Mouse (Mus musculus) midbrain, embryonic 15.5 days (tissue): ENCODE measurements around the gene Mfsd4b4. TPM values are rescaled to one million over a fixed set of nuclear protein-coding genes. Genes with fewer than 3 reads are reported as not detected.

Experiments used
- ATAC-seq: fragments of 200-750 bp; cut with Nextera tagmentation; replicated peaks from 2 replicates; pipeline ENCODE4 v1.8.0; 2017; ENCODE audit warnings: moderate TSS enrichment
- H3K27ac ChIP-seq: fragments of 300-500 bp; sonication (generic); 2 replicates; pipeline ENCODE4 v1.5.1; 2015; ENCODE audit warnings: mild to moderate bottlenecking, inconsistent platforms
- H3K27me3 ChIP-seq: fragments of 300-500 bp; sonication (generic); replicated peaks from 2 replicates; pipeline ENCODE4 v1.6.1; 2015; ENCODE audit warnings: inconsistent platforms
- H3K36me3 ChIP-seq: fragments of 300-500 bp; sonication (generic); replicated peaks from 2 replicates; pipeline ENCODE4 v1.6.1; 2015; ENCODE audit warnings: inconsistent platforms
- H3K4me1 ChIP-seq: fragments of 300-500 bp; sonication (generic); 2 replicates; pipeline ENCODE4 v1.6.1; 2015; ENCODE audit warnings: inconsistent platforms
- H3K4me2 ChIP-seq: fragments of 300-500 bp; sonication (generic); 2 replicates; pipeline ENCODE4 v1.6.1; 2015; ENCODE audit warnings: inconsistent platforms, mild to moderate bottlenecking, moderate library complexity
- H3K4me3 ChIP-seq: fragments of 300-500 bp; sonication (generic); 2 replicates; pipeline ENCODE4 v1.5.1; 2015; ENCODE audit warnings: mild to moderate bottlenecking, inconsistent platforms
- H3K9ac ChIP-seq: fragments of 300-500 bp; sonication (generic); 2 replicates; pipeline ENCODE4 v1.6.1; 2015; ENCODE audit warnings: mild to moderate bottlenecking, inconsistent platforms
- H3K9me3 ChIP-seq: fragments of 300-500 bp; sonication (generic); 2 replicates; pipeline ENCODE4 v1.6.1; 2016; ENCODE audit warnings: inconsistent platforms
- WGBS: fragments of 180-500 bp; shearing (Covaris S2); methylation state at CpG from one replicate; pipeline ENCODE4 v1.1.7; 2015; ENCODE audit warnings: mixed read lengths; 5-methylcytosine and 5-hydroxymethylcytosine counted together
- polyA plus RNA-seq: library from polyadenylated mRNA; unstranded; fragments of >200 nt; fragmentation: Nextera tagmentation; extraction: Ambion mirVana; gene quantifications from 2 replicates; pipeline ENCODE4 v1.2.1, GENCODE M21; 2015

Mfsd4b4 gene
- polyA plus RNA-seq, 1 experiment from 2014 or later, result 4.7 TPM

DNA sequence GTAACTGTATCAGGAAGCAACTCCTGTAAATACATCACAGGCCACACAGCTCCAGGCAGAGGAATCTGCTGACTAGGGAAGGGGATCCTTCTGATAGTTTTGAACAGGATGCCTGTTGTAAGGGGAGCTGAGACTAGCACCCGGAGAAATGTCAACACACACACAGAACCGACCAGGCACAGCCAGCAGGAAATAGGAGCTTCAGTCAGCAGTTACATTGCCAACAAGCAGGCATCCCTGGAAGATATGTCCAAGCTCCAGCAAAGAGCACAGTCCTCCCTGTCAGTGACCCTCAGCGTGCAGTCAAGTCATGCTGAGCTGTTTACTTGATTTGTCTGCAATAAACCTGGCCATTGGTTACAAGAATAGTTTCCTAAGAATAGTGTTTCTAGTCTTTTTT is 10.4 kb downstream of the Mfsd4b4 start:
- 86% methylated on average over 3 of the region's 3 CpGs for WGBS
- no peak overlapping the region for H3K9ac ChIP-seq
- H3K4me3 ChIP-seq, result no peak overlapping the region
- ATAC-seq, result no peak
- H3K9me3 ChIP-seq, result no peaks in the 10 kb centered on the region
- no peaks in the 10 kb centered on the region for H3K27me3 ChIP-seq
- no peaks in the 10 kb centered on the region for H3K36me3 ChIP-seq
- no peak overlapping the region for H3K27ac ChIP-seq
- H3K4me1 ChIP-seq, result no peaks in the 10 kb centered on the region
- H3K4me2 ChIP-seq, result no peak overlapping the region

DNA sequence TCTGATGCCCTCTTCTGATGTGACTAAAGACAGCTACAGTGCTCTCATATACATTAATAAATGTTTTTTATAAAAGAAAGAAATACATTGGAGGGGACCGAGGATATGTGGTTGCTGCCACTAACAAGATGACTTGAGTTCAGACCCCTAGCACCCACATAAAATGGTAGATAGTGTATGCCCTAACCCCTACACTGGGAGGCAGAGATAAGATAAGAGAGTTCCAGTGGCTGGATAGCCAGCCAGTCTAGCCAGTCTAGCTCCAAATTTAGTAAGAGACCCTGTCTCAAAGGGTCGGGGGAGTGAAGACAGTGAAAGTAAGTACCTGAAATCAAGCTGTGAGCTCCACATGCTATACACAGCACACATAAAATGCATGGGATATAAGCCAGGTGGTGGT is 33.5 kb downstream of the Mfsd4b4 start:
- H3K36me3 ChIP-seq, result peaks cover 36% of the 10 kb centered on the region
- no peak overlapping the region for H3K27ac ChIP-seq
- no peaks in the 10 kb centered on the region for H3K9me3 ChIP-seq
- H3K4me3 ChIP-seq, result no peak overlapping the region
- WGBS, result 92% methylated on average over 2 of the region's 2 CpGs
- H3K4me1 ChIP-seq, result no peaks in the 10 kb centered on the region
- H3K4me2 ChIP-seq, result no peak overlapping the region
- no peak overlapping the region for H3K9ac ChIP-seq
- no peak for ATAC-seq
- H3K27me3 ChIP-seq, result no peaks in the 10 kb centered on the region

DNA sequence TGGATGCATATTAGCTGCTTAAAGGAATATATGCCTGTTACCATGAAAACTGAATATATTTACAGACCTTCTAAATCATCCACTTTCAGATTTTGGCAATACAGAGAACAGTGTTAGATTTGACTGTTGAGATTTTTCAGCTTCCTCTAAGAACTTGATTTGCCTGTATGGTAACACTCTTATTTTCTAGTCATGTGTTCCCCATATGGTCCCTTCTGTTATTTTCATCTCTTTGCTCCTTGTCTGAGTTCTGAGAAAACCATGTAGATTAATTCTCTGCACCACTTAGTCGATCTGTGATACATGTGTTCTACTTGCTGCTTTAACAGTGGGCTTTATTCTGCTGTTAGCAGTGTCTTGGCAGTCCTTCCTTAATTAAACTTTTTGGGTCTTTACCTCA is 56.4 kb downstream of the Mfsd4b4 start:
- H3K9me3 ChIP-seq, result no peaks in the 10 kb centered on the region
- H3K9ac ChIP-seq, result no peak overlapping the region
- no peak overlapping the region for H3K4me2 ChIP-seq
- peaks cover 28% of the 10 kb centered on the region for H3K36me3 ChIP-seq
- no peaks in the 10 kb centered on the region for H3K27me3 ChIP-seq
- no peak overlapping the region for H3K27ac ChIP-seq
- no peaks in the 10 kb centered on the region for H3K4me1 ChIP-seq
- WGBS, result 91% methylated on average over 1 of the region's 1 CpGs
- H3K4me3 ChIP-seq, result no peak overlapping the region
- no peak for ATAC-seq

Other genes with a start within 250 kb of the Mfsd4b4 start
- 39.3 and 43.6 TPM in 2 replicates for gene Rev3l, start 167.1 kb downstream of the Mfsd4b4 start, polyA plus RNA-seq
- gene Mfsd4b2, start 27.7 kb upstream of the Mfsd4b4 start, polyA plus RNA-seq, result 0.06 TPM in 1 of 2 replicates, not detected in the other
- not detected in 2 replicates for gene Mfsd4b3, start 60.9 kb upstream of the Mfsd4b4 start, polyA plus RNA-seq
- gene Mfsd4b5, start 87.4 kb upstream of the Mfsd4b4 start, polyA plus RNA-seq, result 0.08 TPM in 1 of 2 replicates, not detected in the other
- gene Mfsd4b1, start 126.0 kb upstream of the Mfsd4b4 start, polyA plus RNA-seq, result 0.26 and 0.54 TPM in 2 replicates
- gene Slc16a10, start 243.0 kb upstream of the Mfsd4b4 start, polyA plus RNA-seq, result 3.6 and 4.1 TPM in 2 replicates